Mouse (Mus musculus): ENCODE results near the gene Osgep.
"Not testable (repeated sequence)": the region's sequence is repeated elsewhere in the genome, so short reads cannot be mapped to it uniquely, and the experiment has no call there.

Osgep gene

GRCm38 (mm10) chr14:50931493-50932020 is 6.9 kb upstream of the Osgep start:
- DNase-seq (ENCODE audit: low spot score): no peak

GRCm38 (mm10) chr14:50930754-50931492 is 6.2 kb upstream of the Osgep start, which contains the start of the genes Pip4p1 and Pnp:
Pip4p1 (minus strand) TSS chr14:50930856.
Pnp (plus strand) TSS chr14:50931082.
- DNase-seq (ENCODE audit: low spot score): peak; percentile 98

- DNase-seq (ENCODE audit: low spot score): no peak
Observed at GRCm38 (mm10) chr14:50930377-50930753, 5.7 kb upstream of the Osgep start.

GRCm38 (mm10) chr14:50929951-50930350 is 5.3 kb upstream of the Osgep start:
- DNase-seq (ENCODE audit: low spot score): no peak

GRCm38 (mm10) chr14:50927366-50927765 is 2.7 kb upstream of the Osgep start:
- no peak for DNase-seq (ENCODE audit: low spot score)

GRCm38 (mm10) chr14:50925111-50925920 is 623 bp upstream of the Osgep start:
- no peak for DNase-seq (ENCODE audit: low spot score)

GRCm38 (mm10) chr14:50923437-50923836 is 1.3 kb downstream of the Osgep start:
- DNase-seq (ENCODE audit: low spot score): not testable (repeated sequence)

GRCm38 (mm10) chr14:50911356-50911755 is 13.3 kb downstream of the Osgep start:
- DNase-seq (ENCODE audit: low spot score): no peak

GRCm38 (mm10) chr14:50908126-50908525 is 16.6 kb downstream of the Osgep start:
- DNase-seq (ENCODE audit: low spot score): no peak

GRCm38 (mm10) chr14:50905327-50905726 is 19.4 kb downstream of the Osgep start:
- not testable (repeated sequence) for DNase-seq (ENCODE audit: low spot score)

- no peak for DNase-seq (ENCODE audit: low spot score)
Observed at GRCm38 (mm10) chr14:50904828-50905129, 19.9 kb downstream of the Osgep start.

- DNase-seq (ENCODE audit: low spot score): no peak
Observed at GRCm38 (mm10) chr14:50903973-50904827, 20.5 kb downstream of the Osgep start.

GRCm38 (mm10) chr14:50897992-50898391 is 26.7 kb downstream of the Osgep start:
- not testable (repeated sequence) for DNase-seq (ENCODE audit: low spot score)

GRCm38 (mm10) chr14:50897374-50897765 is 27.3 kb downstream of the Osgep start, which contains the start of gene Klhl33:
Klhl33 (minus strand) TSS chr14:50897507.
- no peak for DNase-seq (ENCODE audit: low spot score)

- DNase-seq (ENCODE audit: low spot score): no peak
Observed at GRCm38 (mm10) chr14:50896747-50897373, 27.8 kb downstream of the Osgep start.

- DNase-seq (ENCODE audit: low spot score): no peak
Observed at GRCm38 (mm10) chr14:50895985-50896746, 28.5 kb downstream of the Osgep start.

- no peak for DNase-seq (ENCODE audit: low spot score)
Observed at GRCm38 (mm10) chr14:50895407-50895806, 29.3 kb downstream of the Osgep start.

- DNase-seq (ENCODE audit: low spot score): no peak
Observed at GRCm38 (mm10) chr14:50892541-50893459, 31.9 kb downstream of the Osgep start.

- no peak for DNase-seq (ENCODE audit: low spot score)
Observed at GRCm38 (mm10) chr14:50892091-50892490, 32.6 kb downstream of the Osgep start.

- no peak for DNase-seq (ENCODE audit: low spot score)
Observed at GRCm38 (mm10) chr14:50891621-50892020, 33.1 kb downstream of the Osgep start.

Data from urinary bladder, postnatal 10 days (tissue).